Mouse (Mus musculus) erythroid progenitor cell, adult 5-6 weeks (primary cell): ENCODE results near the gene Eid1. TPM values are rescaled to one million over a fixed set of nuclear protein-coding genes. Genes with fewer than 3 reads are reported as not detected.

ENCODE experiments used
- ATAC-seq: replicated peaks from 2 replicates; pipeline ENCODE4 v1.8.0; 2016; ENCODE audit warnings: moderate number of reproducible peaks, mild to moderate bottlenecking, moderate TSS enrichment, inconsistent platforms; ENCODE audit not compliant: poor library complexity, low FRiP score, severe bottlenecking
- total RNA-seq, 2 experiments: library from RNA; stranded (forward) in 1 of 2; stranded (reverse) in 1 of 2; fragments of 150-400 nt in 1 of 2; fragments of 186-747, 209-891 nt in 1 of 2; gene quantifications; 2 replicates each; pipeline versions ENCODE4 v1.2.3 to v1.2.4; 2015 to 2017; ENCODE audit warnings: low replicate concordance in 2 of 2

The Eid1 gene
- total RNA-seq, 2 experiments from 2014 or later = 52.0 to 96.6 TPM

- peak; percentile 67 for ATAC-seq
Observed at GRCm38 (mm10) chr2:125666668-125667067, 6.2 kb upstream of the Eid1 start.

GRCm38 (mm10) chr2:125667184-125667583, 5.7 kb upstream of the Eid1 start:
- ATAC-seq = peak; percentile 62

- ATAC-seq = peak; percentile 48; the same call in 1 of the 2 replicates
Observed at GRCm38 (mm10) chr2:125667721-125668120, 5.2 kb upstream of the Eid1 start.

- no peak for ATAC-seq
Observed at GRCm38 (mm10) chr2:125670846-125671245, 2.0 kb upstream of the Eid1 start.

- no peak for ATAC-seq
Observed at GRCm38 (mm10) chr2:125672568-125672956, 333 bp upstream of the Eid1 start.

- ATAC-seq = no peak
Observed at GRCm38 (mm10) chr2:125681811-125682210, 8.9 kb downstream of the Eid1 start.

GRCm38 (mm10) chr2:125683895-125684294, 11.0 kb downstream of the Eid1 start:
- no peak for ATAC-seq

- no peak for ATAC-seq
Observed at GRCm38 (mm10) chr2:125684559-125685440, 11.9 kb downstream of the Eid1 start.

GRCm38 (mm10) chr2:125685441-125686150, 12.7 kb downstream of the Eid1 start:
- no peak for ATAC-seq

- no peak for ATAC-seq
Observed at GRCm38 (mm10) chr2:125692010-125692409, 19.1 kb downstream of the Eid1 start.

GRCm38 (mm10) chr2:125694798-125695197, 21.9 kb downstream of the Eid1 start:
- no peak for ATAC-seq

GRCm38 (mm10) chr2:125696219-125696618, 23.3 kb downstream of the Eid1 start:
- ATAC-seq = no peak

GRCm38 (mm10) chr2:125701606-125702005, 28.7 kb downstream of the Eid1 start:
- no peak for ATAC-seq

- ATAC-seq = no peak
Observed at GRCm38 (mm10) chr2:125702851-125703250, 30.0 kb downstream of the Eid1 start.

GRCm38 (mm10) chr2:125704907-125705631, 32.2 kb downstream of the Eid1 start:
- ATAC-seq = no peak

GRCm38 (mm10) chr2:125706510-125706921, 33.6 kb downstream of the Eid1 start:
- ATAC-seq = peak; percentile 86

GRCm38 (mm10) chr2:125716599-125716998, 43.7 kb downstream of the Eid1 start:
- ATAC-seq = no peak

GRCm38 (mm10) chr2:125723086-125723407, 50.2 kb downstream of the Eid1 start:
- no peak for ATAC-seq

- no peak for ATAC-seq
Observed at GRCm38 (mm10) chr2:125723408-125724085, 50.7 kb downstream of the Eid1 start.

- no peak for ATAC-seq
Observed at GRCm38 (mm10) chr2:125724086-125724430, 51.2 kb downstream of the Eid1 start, which contains the start of gene Shc4. Shc4 (minus strand) TSS chr2:125724148.
